Mouse (Mus musculus): ENCODE data around the gene Npffr2. TPM values are rescaled to one million over a fixed set of nuclear protein-coding genes. Genes with fewer than 3 reads are reported as not detected.

The Npffr2 gene
- total RNA-seq, 2 experiments from 2014 or later = not detected

GRCm38 (mm10) chr5:89631599-89631998 lies 104.4 kb downstream of the Npffr2 start:
- no peak for ATAC-seq (replicated peaks; ENCODE audit: low FRiP score, poor library complexity, severe bottlenecking)

Other genes starting within 250 kb of the Npffr2 start
- not detected in 2 replicates for gene Gc, start 69.5 kb upstream of the Npffr2 start, total RNA-seq (2015; ENCODE audit: low replicate concordance)
- gene Gc, start 69.5 kb upstream of the Npffr2 start, total RNA-seq (2017; ENCODE audit: low replicate concordance) = not detected in 2 replicates

All from erythroid progenitor cell, adult 5-6 weeks (primary cell).